Mouse (Mus musculus) neural tube, embryonic 15.5 days (tissue): ENCODE measurements around the gene Dzank1. TPM values are rescaled to one million over a fixed set of nuclear protein-coding genes. Genes with fewer than 3 reads are reported as not detected.

ENCODE experiments used
- ATAC-seq: fragments of 200-750 bp; cut with Nextera tagmentation; 2 replicates; pipeline ENCODE4 v1.8.0; 2017; ENCODE audit warnings: mild to moderate bottlenecking, moderate TSS enrichment, moderate library complexity; ENCODE audit not compliant: low FRiP score
- H3K27ac ChIP-seq: fragments of 300-500 bp; sonication (generic); replicated peaks from 2 replicates; pipeline ENCODE4 v1.5.1; 2015; ENCODE audit warnings: mild to moderate bottlenecking, inconsistent platforms
- H3K27me3 ChIP-seq: fragments of 300-500 bp; sonication (generic); replicated peaks from 2 replicates; pipeline ENCODE4 v1.6.1; 2015; ENCODE audit warnings: inconsistent platforms
- H3K36me3 ChIP-seq: fragments of 300-500 bp; sonication (generic); 2 replicates; pipeline ENCODE4 v1.6.1; 2015; ENCODE audit warnings: inconsistent platforms
- H3K4me1 ChIP-seq: fragments of 300-500 bp; sonication (generic); 2 replicates; pipeline ENCODE4 v1.6.1; 2015; ENCODE audit warnings: inconsistent platforms
- H3K4me2 ChIP-seq: fragments of 300-500 bp; sonication (generic); 2 replicates; pipeline ENCODE4 v1.6.1; 2015; ENCODE audit warnings: inconsistent platforms, mild to moderate bottlenecking, moderate library complexity
- H3K4me3 ChIP-seq: fragments of 300-500 bp; sonication (generic); replicated peaks from 2 replicates; pipeline ENCODE4 v1.5.1; 2015; ENCODE audit warnings: mild to moderate bottlenecking, inconsistent platforms
- H3K9ac ChIP-seq: fragments of 300-500 bp; sonication (generic); replicated peaks from 2 replicates; pipeline ENCODE4 v1.6.1; 2015; ENCODE audit warnings: mild to moderate bottlenecking, inconsistent platforms
- H3K9me3 ChIP-seq: fragments of 300-500 bp; sonication (generic); replicated peaks from 2 replicates; pipeline ENCODE4 v1.6.1; 2016; ENCODE audit warnings: inconsistent platforms
- WGBS: fragments of 180-500 bp; shearing (Covaris S2); methylation state at CpG from one replicate; pipeline ENCODE4 v1.1.7; 2015; ENCODE audit warnings: mixed read lengths; 5-methylcytosine and 5-hydroxymethylcytosine counted together
- polyA plus RNA-seq: library from polyadenylated mRNA; unstranded; fragments of >200 nt; fragmentation: Nextera tagmentation; extraction: Ambion mirVana; gene quantifications from 2 replicates; pipeline ENCODE4 v1.2.1, GENCODE M21; 2015

Gene Dzank1
- polyA plus RNA-seq, 1 experiment from 2014 or later = 17.2 TPM

DNA sequence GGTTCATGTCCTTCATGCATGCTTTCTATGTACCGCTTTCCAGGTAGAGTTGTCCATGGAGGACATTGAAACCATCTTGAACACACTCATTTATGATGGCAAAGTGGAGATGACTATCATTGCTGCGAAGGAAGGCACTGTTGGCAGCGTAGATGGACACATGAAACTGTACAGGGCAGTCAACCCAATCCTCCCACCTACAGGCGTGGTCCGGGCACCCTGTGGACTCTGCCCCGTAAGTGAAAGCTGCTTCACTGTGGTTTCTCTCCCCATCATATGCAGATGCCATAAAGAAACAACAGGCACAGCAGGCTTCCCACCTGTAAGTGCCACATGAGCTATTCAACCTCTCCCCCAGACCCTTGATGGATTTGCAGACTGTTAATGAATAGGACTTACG lies 9.9 kb upstream of the Dzank1 start:
- Histone ChIP-seq H3K9me3 (no peaks in the 10 kb centered on the region), H3K4me1 (no peaks in the 10 kb centered on the region), H3K36me3 (peaks cover 83% of the 10 kb centered on the region), H3K27me3 (no peaks in the 10 kb centered on the region), H3K9ac (no peak overlapping the region), H3K4me2 (no peak overlapping the region), H3K4me3 (no peak overlapping the region), H3K27ac (no peak overlapping the region)
- no peak for ATAC-seq
- 97% methylated on average over 7 of the region's 7 CpGs for WGBS

DNA sequence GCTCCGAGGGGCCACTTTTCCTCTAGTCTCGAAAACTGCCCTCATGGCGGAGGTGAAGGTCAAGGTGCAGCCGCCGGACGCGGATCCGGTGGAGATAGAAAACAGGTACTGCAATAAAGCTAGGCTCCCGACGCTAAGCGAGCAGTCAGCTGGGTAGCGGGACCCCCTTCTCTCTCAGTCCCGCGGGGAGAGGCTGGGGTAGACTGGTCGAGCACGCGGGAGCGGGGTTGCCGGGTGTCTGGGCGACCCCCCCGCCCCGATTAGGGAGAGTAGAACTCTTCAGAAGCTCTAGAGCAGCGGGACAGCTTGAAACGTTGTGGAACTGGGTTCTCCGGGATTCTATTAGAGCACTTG lies 584 bp upstream of the Dzank1 start:
- Histone ChIP-seq H3K4me3 (peak overlapping the region; percentile 97), H3K4me1 (peaks cover 21% of the 10 kb centered on the region), H3K9me3 (no peaks in the 10 kb centered on the region), H3K4me2 (peak overlapping the region; percentile 84), H3K27ac (peak overlapping the region; percentile 98), H3K9ac (peak overlapping the region; percentile 88), H3K36me3 (peaks cover 9% of the 10 kb centered on the region), H3K27me3 (no peaks in the 10 kb centered on the region)
- under 1% methylated on average over 25 of the region's 25 CpGs for WGBS
- ATAC-seq = peak; percentile 63

DNA sequence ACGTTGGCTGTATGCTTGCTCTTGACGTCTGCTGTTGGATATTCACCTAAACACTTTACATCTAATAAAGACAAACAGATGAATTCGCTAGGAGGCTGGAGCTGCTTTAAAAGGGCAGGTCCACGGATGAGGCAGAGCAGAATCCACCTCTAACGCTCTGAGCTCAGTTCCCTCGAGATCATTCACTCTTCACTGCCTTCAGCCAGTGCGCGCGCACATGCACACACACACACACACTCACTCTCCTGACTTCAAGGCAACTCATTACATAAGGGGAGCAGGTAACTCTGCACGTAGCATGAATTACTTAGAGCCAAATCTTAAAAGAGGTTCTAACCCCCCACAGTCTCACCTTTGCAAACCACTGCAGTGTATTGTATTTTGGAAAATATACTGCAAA lies 1.4 kb downstream of the Dzank1 start:
- no peak overlapping the region for H3K27ac ChIP-seq
- H3K4me1 ChIP-seq = peaks cover 21% of the 10 kb centered on the region
- no peak overlapping the region; the same call in 1 of the 2 replicates for H3K9ac ChIP-seq
- peaks cover 17% of the 10 kb centered on the region for H3K36me3 ChIP-seq
- no peak for ATAC-seq
- no peaks in the 10 kb centered on the region for H3K9me3 ChIP-seq
- no peaks in the 10 kb centered on the region for H3K27me3 ChIP-seq
- 44% methylated on average over 10 of the region's 10 CpGs for WGBS
- H3K4me3 ChIP-seq = peak overlapping the region; percentile 97
- H3K4me2 ChIP-seq = peak overlapping the region; percentile 84

DNA sequence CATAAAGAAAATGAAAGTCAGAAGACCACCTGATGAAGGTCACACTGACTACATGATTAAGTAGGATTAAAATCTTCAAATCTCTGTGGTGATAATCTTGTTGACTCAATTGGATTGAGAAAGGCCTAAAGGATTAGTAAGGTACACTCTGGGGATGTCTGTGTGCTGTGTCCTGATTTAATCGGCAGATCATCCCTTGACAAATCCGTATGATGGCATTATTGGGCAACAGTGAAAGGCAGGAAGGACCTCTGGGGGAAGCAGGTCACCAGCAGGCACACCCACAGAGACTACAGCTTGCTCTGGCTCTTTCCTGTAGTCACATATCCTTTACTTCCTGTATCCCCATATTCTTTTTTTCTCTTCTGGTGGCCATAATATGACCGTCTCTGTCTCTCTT lies 7.4 kb downstream of the Dzank1 start:
- Histone ChIP-seq H3K4me1 (no peaks in the 10 kb centered on the region), H3K36me3 (peaks cover 37% of the 10 kb centered on the region), H3K9ac (no peak overlapping the region), H3K4me3 (no peak overlapping the region), H3K9me3 (no peaks in the 10 kb centered on the region), H3K4me2 (no peak overlapping the region), H3K27ac (no peak overlapping the region), H3K27me3 (no peaks in the 10 kb centered on the region)
- 81% methylated on average over 3 of the region's 3 CpGs for WGBS
- ATAC-seq = no peak

DNA sequence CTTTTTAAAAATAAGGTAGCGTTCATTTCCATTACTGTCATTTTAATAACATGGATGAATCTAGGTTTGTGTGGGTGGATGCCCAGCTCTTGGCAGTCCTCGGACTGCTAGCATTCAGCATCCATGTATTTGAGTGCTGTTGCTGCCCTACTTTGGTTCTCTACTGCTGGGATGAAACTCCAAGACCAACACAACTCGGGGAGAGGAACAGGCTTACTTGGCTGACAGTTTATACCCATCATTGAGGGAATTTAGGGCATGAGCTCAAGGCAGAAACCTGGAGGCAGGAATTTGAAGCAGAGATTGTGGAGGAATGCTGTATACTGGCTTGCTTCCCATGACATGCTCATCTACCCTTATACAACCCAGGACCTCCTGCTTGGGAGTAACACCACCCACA lies 12.6 kb downstream of the Dzank1 start:
- no peak overlapping the region for H3K4me2 ChIP-seq
- WGBS = 88% methylated on average over 3 of the region's 3 CpGs
- no peaks in the 10 kb centered on the region for H3K4me1 ChIP-seq
- no peaks in the 10 kb centered on the region for H3K9me3 ChIP-seq
- no peaks in the 10 kb centered on the region for H3K27me3 ChIP-seq
- H3K36me3 ChIP-seq = peaks cover 36% of the 10 kb centered on the region
- no peak overlapping the region for H3K27ac ChIP-seq
- no peak for ATAC-seq
- no peak overlapping the region for H3K4me3 ChIP-seq
- no peak overlapping the region for H3K9ac ChIP-seq

DNA sequence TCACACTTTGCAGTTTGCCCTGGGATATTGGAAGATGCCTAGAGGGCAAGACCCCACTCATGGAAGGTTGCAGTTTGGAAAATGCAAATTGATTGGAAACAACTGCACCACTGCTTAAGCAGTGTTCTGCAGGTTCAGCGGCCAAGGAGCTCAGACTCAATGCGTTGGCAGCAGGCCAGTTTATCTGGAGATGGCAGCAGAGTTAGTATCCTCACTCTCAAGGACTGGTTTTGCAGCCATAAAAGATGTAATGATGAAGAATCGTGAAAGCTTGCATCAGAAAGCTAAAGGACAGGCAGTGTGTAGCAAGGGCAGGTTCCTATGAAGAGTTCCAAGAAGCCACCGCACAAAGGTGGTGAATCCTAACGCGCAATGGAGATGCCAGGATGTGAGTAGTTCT lies 25.1 kb downstream of the Dzank1 start:
- H3K4me2 ChIP-seq = no peak overlapping the region
- no peak overlapping the region for H3K27ac ChIP-seq
- peaks cover 51% of the 10 kb centered on the region for H3K36me3 ChIP-seq
- H3K4me1 ChIP-seq = no peaks in the 10 kb centered on the region
- H3K9me3 ChIP-seq = no peaks in the 10 kb centered on the region
- ATAC-seq = no peak
- no peak overlapping the region for H3K4me3 ChIP-seq
- H3K9ac ChIP-seq = no peak overlapping the region
- no peaks in the 10 kb centered on the region for H3K27me3 ChIP-seq
- 84% methylated on average over 6 of the region's 6 CpGs for WGBS

DNA sequence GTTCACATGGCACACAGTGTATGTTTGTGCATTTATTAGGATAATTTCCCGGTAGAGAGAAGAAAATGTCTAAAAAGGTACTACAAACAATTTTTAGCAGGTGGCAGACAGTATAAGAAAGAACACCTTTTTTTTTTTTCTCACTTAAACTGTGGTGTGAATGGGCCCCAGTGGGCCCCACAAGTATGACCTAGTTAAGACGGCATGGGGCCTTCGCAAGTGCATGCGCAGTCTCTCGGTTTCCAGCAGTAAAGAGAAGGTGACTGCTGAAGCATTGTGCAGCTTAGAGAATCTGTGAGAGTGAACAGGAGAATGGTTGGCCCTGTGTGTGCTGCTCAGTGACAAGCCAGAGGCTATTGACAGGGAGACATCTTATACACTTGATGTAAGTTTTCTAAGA lies 37.9 kb downstream of the Dzank1 start:
- Histone ChIP-seq H3K4me3 (no peak overlapping the region), H3K9ac (no peak overlapping the region), H3K4me1 (0 out of 2 replicates have a peak, but pooled peaks cover 5% of the 10 kb centered on the region), H3K9me3 (no peaks in the 10 kb centered on the region), H3K27ac (no peak overlapping the region), H3K4me2 (no peak overlapping the region), H3K36me3 (peaks cover 70% of the 10 kb centered on the region), H3K27me3 (no peaks in the 10 kb centered on the region)
- 91% methylated on average over 5 of the region's 5 CpGs for WGBS
- ATAC-seq = no peak

DNA sequence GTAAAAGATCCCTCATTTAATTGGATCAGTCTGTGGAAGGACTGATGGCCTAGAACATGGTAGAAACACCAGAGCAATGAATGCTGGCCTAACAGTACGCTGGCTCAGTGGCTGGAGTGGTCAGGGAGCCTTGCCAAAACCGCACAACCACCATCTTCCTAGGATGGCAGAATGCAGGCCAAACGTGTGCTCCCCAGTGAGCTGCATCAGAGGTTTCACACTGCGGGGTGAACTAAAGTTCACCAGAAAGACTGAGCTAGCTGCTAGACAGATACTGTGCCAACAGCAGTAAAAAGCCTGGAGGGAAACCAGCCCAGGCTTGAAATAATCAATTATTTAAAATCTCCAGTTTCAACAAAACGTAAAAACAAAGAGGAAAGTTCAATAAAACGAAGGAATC lies 39.7 kb downstream of the Dzank1 start:
- peaks cover 69% of the 10 kb centered on the region for H3K36me3 ChIP-seq
- no peak overlapping the region for H3K4me2 ChIP-seq
- H3K27me3 ChIP-seq = no peaks in the 10 kb centered on the region
- no peak overlapping the region for H3K27ac ChIP-seq
- 0 out of 2 replicates have a peak, but pooled peaks have one; percentile 55 for ATAC-seq
- 0 out of 2 replicates have a peak, but pooled peaks cover 5% of the 10 kb centered on the region for H3K4me1 ChIP-seq
- H3K9ac ChIP-seq = no peak overlapping the region
- H3K4me3 ChIP-seq = no peak overlapping the region
- no peaks in the 10 kb centered on the region for H3K9me3 ChIP-seq
- WGBS = 53% methylated on average over 6 of the region's 6 CpGs

DNA sequence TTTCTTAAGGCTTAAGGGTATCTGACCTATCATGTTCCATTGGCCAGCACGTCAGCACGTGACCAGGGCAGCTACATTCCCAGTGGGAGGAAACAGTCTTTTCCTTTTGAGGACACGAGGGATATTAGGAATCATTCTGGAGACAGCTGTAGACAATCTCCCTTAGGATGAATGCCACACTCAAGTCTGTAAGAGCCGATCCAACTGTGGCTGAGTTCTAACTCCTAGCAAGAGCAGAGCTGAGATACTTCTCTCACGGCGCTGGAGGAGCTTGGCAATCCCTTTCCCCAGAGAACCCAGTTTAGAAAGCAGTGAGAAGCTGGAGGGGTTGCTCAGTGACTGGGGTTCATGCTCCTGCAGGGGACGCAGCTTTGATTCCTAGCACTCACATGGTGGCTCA lies 41.8 kb downstream of the Dzank1 start:
- H3K4me3 ChIP-seq = no peak overlapping the region
- no peaks in the 10 kb centered on the region for H3K27me3 ChIP-seq
- ATAC-seq = no peak
- no peaks in the 10 kb centered on the region for H3K9me3 ChIP-seq
- 0 out of 2 replicates have a peak, but pooled peaks cover 5% of the 10 kb centered on the region for H3K4me1 ChIP-seq
- WGBS = 93% methylated on average over 7 of the region's 7 CpGs
- H3K27ac ChIP-seq = no peak overlapping the region
- no peak overlapping the region for H3K9ac ChIP-seq
- no peak overlapping the region for H3K4me2 ChIP-seq
- peaks cover 72% of the 10 kb centered on the region for H3K36me3 ChIP-seq

DNA sequence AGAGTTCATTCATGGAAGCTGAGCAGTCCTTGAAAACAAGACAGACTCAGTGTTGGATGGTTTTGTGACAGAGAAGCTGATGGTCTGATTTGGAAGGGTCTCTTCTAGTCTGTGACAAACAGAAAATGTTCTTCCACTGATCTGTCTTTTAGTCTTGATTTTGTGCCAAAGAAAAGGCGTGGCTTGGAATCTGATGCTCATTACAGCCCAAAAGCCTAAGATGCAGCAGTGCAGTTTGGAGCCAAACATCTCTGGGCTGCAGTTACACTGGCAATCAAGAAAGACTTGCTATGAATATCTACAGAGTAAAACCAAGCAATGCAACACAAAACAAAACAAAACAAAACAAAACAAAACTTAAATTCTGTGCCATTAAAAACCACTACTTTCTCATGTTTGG lies 43.1 kb downstream of the Dzank1 start:
- Histone ChIP-seq H3K9ac (no peak overlapping the region), H3K27ac (no peak overlapping the region), H3K9me3 (no peaks in the 10 kb centered on the region), H3K4me1 (0 out of 2 replicates have a peak, but pooled peaks cover 5% of the 10 kb centered on the region), H3K27me3 (no peaks in the 10 kb centered on the region), H3K4me3 (no peak overlapping the region), H3K4me2 (no peak overlapping the region), H3K36me3 (peaks cover 67% of the 10 kb centered on the region)
- no peak for ATAC-seq
- 67% methylated on average over 1 of the region's 1 CpGs for WGBS

DNA sequence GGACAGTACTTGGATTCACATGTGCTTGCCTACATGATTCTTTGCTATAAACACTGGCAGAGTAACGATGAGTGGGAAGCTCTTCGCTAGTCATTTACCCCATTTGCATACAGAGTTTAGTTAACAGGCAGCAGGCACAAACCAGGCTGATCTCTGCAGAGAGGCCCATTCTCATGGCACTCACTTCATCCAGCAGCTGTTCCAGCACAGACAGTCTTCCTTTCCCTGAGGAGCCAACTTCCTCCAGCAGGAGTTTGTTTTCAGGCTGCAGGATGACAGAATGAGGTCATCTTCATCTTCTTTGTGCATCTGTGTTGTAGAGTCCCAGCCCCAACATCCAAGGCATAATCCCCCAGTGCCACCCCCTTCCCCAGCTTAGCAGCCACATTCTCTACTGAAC lies 47.8 kb downstream of the Dzank1 start:
- Histone ChIP-seq H3K4me2 (no peak overlapping the region), H3K9ac (no peak overlapping the region), H3K27me3 (no peaks in the 10 kb centered on the region), H3K4me1 (no peaks in the 10 kb centered on the region), H3K4me3 (no peak overlapping the region), H3K9me3 (no peaks in the 10 kb centered on the region), H3K36me3 (peaks cover 64% of the 10 kb centered on the region), H3K27ac (no peak overlapping the region)
- no peak for ATAC-seq
- 83% methylated on average over 2 of the region's 2 CpGs for WGBS

DNA sequence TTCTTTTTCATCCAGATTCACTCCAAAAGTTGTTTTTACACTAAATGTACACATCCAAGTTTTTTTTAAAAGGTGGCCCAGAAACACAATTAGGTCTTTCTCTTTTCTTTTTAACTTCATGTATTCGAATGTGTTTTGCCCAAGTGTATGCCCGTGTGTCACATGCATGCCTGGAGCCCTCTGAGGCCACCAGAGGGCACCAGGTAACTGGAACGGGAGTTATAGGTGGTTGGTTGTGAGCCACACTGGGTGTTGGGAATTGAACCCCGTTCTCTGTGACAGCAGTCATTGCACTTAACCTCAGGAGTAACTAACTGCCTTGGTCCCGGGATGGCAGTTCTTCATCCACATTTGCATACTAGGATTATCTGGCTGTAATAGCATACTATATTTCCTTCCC lies 60.0 kb downstream of the Dzank1 start:
- Histone ChIP-seq H3K9ac (no peak overlapping the region), H3K36me3 (peaks cover 38% of the 10 kb centered on the region), H3K27ac (no peak overlapping the region), H3K4me2 (no peak overlapping the region), H3K27me3 (no peaks in the 10 kb centered on the region), H3K4me3 (no peak overlapping the region), H3K4me1 (no peaks in the 10 kb centered on the region), H3K9me3 (no peaks in the 10 kb centered on the region)
- no peak for ATAC-seq
- 78% methylated on average over 5 of the region's 5 CpGs for WGBS
